Mouse (Mus musculus) lung, embryonic 16.5 days (tissue): Measurements from ENCODE around the gene Nccrp1. TPM values are rescaled to one million over a fixed set of nuclear protein-coding genes. Genes with fewer than 3 reads are reported as not detected.

Experiments used
- ATAC-seq: fragments of 200-750 bp; cut with Nextera tagmentation; 2 replicates; pipeline ENCODE4 v1.8.0; 2017; ENCODE audit warnings: low read depth, mild to moderate bottlenecking, moderate library complexity
- H3K27ac ChIP-seq: fragments of 300-500 bp; sonication (generic); 2 replicates; pipeline ENCODE4 v1.5.1; 2014; ENCODE audit warnings: mild to moderate bottlenecking, control low read depth, low read length
- H3K27me3 ChIP-seq: fragments of 300-500 bp; sonication (generic); 2 replicates; pipeline ENCODE4 v1.6.1; 2014; ENCODE audit warnings: low read depth, low read length, mixed read lengths; ENCODE audit not compliant: control insufficient read depth, insufficient read depth
- H3K36me3 ChIP-seq: fragments of 300-500 bp; sonication (generic); 2 replicates; pipeline ENCODE4 v1.6.1; 2014; ENCODE audit warnings: low read length; ENCODE audit not compliant: control insufficient read depth, insufficient read depth
- H3K4me1 ChIP-seq: fragments of 300-500 bp; sonication (generic); replicated peaks from 2 replicates; pipeline ENCODE4 v1.6.1; 2014; ENCODE audit warnings: low read length, mixed read lengths; ENCODE audit not compliant: control insufficient read depth, insufficient read depth
- H3K4me2 ChIP-seq: fragments of 300-500 bp; sonication (generic); 2 replicates; pipeline ENCODE4 v1.6.1; 2014; ENCODE audit warnings: low read depth, low read length, control low read depth
- H3K4me3 ChIP-seq: fragments of 300-500 bp; sonication (generic); 2 replicates; pipeline ENCODE4 v1.5.1; 2014; ENCODE audit warnings: mild to moderate bottlenecking, low read length, control low read depth
- H3K9ac ChIP-seq: fragments of 300-500 bp; sonication (generic); 2 replicates; pipeline ENCODE4 v1.6.1; 2014; ENCODE audit warnings: low read length, control low read depth
- H3K9me3 ChIP-seq: fragments of 300-500 bp; sonication (generic); 2 replicates; pipeline ENCODE4 v1.6.1; 2016; ENCODE audit warnings: low read length; ENCODE audit not compliant: control insufficient read depth
- WGBS: fragments of 180-500 bp; shearing (Covaris S2); extraction: QIAGEN DNeasy Blood & Tissue Kit; methylation state at CpG from one replicate; pipeline ENCODE4 v1.1.7; 2014; 5-methylcytosine and 5-hydroxymethylcytosine counted together
- polyA plus RNA-seq: library from polyadenylated mRNA; unstranded; fragments of >200 nt; fragmentation: Nextera tagmentation; extraction: Ambion mirVana; gene quantifications from 2 replicates; pipeline ENCODE4 v1.2.1, GENCODE M21; 2015

Nccrp1 gene
- polyA plus RNA-seq, 1 experiment from 2014 or later: not detected

DNA sequence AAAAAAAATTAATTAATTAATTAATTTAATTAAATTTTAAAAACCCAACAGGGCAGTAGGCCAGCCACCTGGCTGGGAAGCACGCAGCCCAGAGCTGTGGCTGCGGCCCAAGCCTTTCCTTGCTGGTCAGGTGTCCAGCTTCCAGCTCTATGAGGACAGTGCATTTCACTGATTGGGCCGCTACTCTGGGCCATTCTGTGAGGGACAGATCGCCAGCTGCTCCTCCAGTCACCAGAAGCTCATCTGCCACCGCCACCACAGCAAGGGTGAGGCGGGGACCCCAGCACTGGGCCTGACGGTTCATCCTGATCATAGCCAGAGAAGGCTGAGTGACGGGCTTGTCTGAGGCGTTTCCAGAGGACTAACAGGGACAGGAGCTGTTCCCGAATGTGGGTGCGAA, 14.9 kb upstream of the Nccrp1 start:
- Histone ChIP-seq H3K4me2 (no peak overlapping the region), H3K27me3 (no peaks in the 10 kb centered on the region), H3K9me3 (no peaks in the 10 kb centered on the region), H3K36me3 (peaks cover 39% of the 10 kb centered on the region), H3K9ac (no peak overlapping the region), H3K4me1 (peaks cover 20% of the 10 kb centered on the region), H3K27ac (no peak overlapping the region), H3K4me3 (no peak overlapping the region)
- WGBS: 90% methylated on average over 11 of the region's 11 CpGs
- ATAC-seq: no peak

DNA sequence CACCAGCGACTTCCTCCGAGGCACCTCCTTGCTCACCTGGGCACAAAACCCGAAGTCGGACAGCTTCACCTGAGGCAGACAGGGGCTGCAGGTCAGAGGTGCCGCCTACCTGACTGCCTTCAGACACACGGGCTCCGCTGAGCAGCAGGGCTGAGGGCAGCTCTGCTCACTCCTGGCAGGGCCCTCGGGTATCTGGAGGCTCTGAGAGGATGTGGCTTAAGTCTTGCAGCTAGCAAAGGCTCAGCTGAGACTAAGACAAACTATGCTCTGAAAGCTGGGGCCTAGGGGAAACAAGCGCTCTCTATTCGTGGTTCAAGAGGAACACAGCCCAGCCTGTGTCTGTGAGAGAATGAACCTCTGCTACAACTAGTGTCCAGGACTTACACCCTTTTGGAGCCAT, 13.8 kb upstream of the Nccrp1 start:
- WGBS: 85% methylated on average over 10 of the region's 10 CpGs
- ATAC-seq: no peak
- Histone ChIP-seq H3K36me3 (peaks cover 37% of the 10 kb centered on the region), H3K27ac (no peak overlapping the region), H3K9me3 (no peaks in the 10 kb centered on the region), H3K4me2 (no peak overlapping the region), H3K27me3 (no peaks in the 10 kb centered on the region), H3K4me1 (peaks cover 24% of the 10 kb centered on the region), H3K4me3 (no peak overlapping the region), H3K9ac (no peak overlapping the region)

DNA sequence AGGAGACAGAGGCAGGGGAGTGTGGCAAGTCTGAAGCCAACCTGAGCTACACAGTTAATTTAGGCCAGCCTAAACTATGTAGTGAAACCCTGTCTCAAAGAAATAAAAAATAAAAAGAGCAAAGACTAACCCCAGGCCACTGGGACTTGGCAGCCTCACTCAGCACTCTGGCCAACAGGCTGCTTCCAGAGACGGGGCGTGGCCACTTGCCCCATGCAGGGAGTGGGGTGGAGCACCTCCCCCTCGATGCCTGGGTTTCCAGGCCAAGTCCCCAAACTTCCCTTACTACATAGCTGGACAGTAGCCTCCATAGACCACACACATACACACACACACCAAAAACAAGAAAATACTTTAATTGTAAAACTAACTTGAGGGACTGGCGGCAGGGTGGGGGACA, 11.4 kb upstream of the Nccrp1 start:
- Histone ChIP-seq H3K9me3 (no peaks in the 10 kb centered on the region), H3K9ac (no peak overlapping the region), H3K27me3 (no peaks in the 10 kb centered on the region), H3K4me1 (peaks cover 24% of the 10 kb centered on the region), H3K36me3 (peaks cover 27% of the 10 kb centered on the region), H3K4me3 (no peak overlapping the region), H3K4me2 (no peak overlapping the region), H3K27ac (peak overlapping the region; percentile 77)
- WGBS: 34% methylated on average over 4 of the region's 4 CpGs
- ATAC-seq: peak; percentile 91

DNA sequence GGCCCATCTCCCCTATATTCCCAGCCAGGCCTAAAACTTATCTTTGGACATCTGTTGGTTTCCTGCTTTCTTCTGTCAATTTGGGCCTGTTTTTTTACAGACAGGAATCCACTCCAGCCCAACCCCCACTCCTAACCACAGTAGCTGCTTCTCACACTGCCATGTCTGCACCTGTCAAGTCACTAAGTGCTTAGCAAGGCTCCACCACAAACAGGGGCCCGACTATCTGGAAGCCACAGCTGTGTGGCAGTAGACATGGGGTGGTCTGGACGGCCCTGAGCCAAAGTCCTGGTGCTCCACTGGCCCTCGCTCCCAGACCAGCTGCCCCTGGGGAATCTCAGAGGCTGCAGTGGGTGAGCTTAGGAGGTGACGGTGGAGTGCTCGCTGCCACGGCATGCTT, 10.7 kb upstream of the Nccrp1 start:
- H3K4me2 ChIP-seq: no peak overlapping the region
- H3K27me3 ChIP-seq: no peaks in the 10 kb centered on the region
- no peak overlapping the region for H3K4me3 ChIP-seq
- no peaks in the 10 kb centered on the region for H3K9me3 ChIP-seq
- peaks cover 19% of the 10 kb centered on the region for H3K36me3 ChIP-seq
- peak overlapping the region; percentile 59 for H3K27ac ChIP-seq
- peaks cover 24% of the 10 kb centered on the region for H3K4me1 ChIP-seq
- no peak for ATAC-seq
- no peak overlapping the region for H3K9ac ChIP-seq
- 60% methylated on average over 6 of the region's 6 CpGs for WGBS

DNA sequence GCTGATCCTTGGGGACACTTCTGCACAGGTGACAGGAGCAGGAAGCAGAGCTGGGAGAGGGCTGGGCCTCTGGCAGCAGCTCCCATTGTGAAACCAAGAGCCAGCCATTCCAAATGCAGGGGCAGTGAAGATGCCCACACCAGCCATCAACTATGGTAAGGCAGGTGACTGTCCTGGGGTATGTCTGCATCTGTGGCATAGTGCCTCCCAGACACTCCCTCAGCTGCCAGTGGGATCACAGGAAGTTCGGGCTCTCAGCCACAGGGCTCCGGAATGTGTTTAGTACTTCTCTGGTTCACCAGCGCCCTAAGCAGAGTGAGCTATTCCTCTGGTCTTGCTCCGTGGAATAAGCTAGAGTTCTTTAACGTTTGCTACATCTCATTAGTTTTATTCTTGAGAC, 10.0 kb upstream of the Nccrp1 start:
- H3K4me3 ChIP-seq: no peak overlapping the region
- H3K9ac ChIP-seq: no peak overlapping the region
- no peak for ATAC-seq
- no peaks in the 10 kb centered on the region for H3K27me3 ChIP-seq
- H3K4me2 ChIP-seq: no peak overlapping the region
- peaks cover 14% of the 10 kb centered on the region for H3K36me3 ChIP-seq
- H3K27ac ChIP-seq: no peak overlapping the region
- H3K4me1 ChIP-seq: peaks cover 24% of the 10 kb centered on the region
- H3K9me3 ChIP-seq: no peaks in the 10 kb centered on the region
- WGBS: 52% methylated on average over 5 of the region's 5 CpGs

DNA sequence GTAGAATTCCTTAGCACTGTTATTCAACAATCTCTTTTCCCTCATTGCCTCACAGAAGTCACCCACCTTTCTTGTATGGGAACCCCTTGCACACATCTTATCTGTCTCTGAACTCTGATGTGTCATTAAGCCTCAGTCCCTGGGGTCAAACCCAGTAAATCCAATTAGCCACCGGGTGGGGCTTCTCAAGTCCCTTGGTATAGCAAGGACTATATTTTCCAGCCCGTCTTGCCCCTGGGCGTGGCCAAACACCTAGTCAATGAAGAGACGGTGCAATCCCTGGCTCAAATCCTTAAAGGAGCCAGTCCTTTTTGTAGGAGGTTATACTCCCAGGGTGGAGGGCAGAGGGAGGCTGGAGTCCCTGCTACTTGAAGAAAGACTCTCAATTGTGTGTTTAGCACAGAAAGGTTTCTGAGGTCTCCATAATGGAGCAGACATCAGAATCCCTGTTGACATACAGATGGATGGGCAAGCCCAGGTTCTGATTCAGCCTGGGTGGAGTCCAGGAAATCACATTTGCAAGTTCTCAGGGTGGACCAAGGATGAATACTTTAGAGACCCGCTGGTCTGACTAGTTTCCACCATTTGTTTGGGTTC, 9.0 kb upstream of the Nccrp1 start:
- no peaks in the 10 kb centered on the region for H3K27me3 ChIP-seq
- WGBS: 9% methylated on average over 5 of the region's 5 CpGs
- no peaks in the 10 kb centered on the region for H3K9me3 ChIP-seq
- no peak overlapping the region for H3K4me3 ChIP-seq
- no peak overlapping the region for H3K9ac ChIP-seq
- no peak overlapping the region for H3K27ac ChIP-seq
- H3K36me3 ChIP-seq: peaks cover 12% of the 10 kb centered on the region
- peaks cover 24% of the 10 kb centered on the region for H3K4me1 ChIP-seq
- H3K4me2 ChIP-seq: no peak overlapping the region
- no peak for ATAC-seq

DNA sequence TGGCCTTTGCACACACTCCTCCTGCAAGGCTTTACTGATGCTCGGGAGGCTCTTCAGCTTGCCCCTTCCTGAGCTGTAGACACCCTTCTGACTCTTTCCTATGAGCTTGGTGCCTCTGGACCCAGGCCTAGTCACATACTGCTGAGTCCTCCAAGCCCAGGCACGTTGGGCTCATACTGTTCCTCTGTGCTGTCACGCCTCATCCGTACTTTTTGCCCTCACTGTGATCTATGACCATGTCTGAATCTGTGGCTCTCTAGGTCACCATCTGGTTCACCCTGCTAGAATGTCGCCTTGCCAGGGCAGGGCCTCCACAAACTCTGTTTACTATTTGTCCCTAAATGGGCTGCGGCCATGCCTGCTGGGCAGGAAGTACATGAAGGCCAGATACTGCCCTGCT, 6.0 kb upstream of the Nccrp1 start:
- Histone ChIP-seq H3K27ac (no peak overlapping the region), H3K9me3 (no peaks in the 10 kb centered on the region), H3K4me1 (peaks cover 8% of the 10 kb centered on the region), H3K9ac (no peak overlapping the region), H3K4me3 (no peak overlapping the region), H3K27me3 (no peaks in the 10 kb centered on the region; the same call in 1 of the 2 replicates), H3K36me3 (no peaks in the 10 kb centered on the region), H3K4me2 (no peak overlapping the region)
- ATAC-seq: no peak
- WGBS: 79% methylated on average over 6 of the region's 6 CpGs

DNA sequence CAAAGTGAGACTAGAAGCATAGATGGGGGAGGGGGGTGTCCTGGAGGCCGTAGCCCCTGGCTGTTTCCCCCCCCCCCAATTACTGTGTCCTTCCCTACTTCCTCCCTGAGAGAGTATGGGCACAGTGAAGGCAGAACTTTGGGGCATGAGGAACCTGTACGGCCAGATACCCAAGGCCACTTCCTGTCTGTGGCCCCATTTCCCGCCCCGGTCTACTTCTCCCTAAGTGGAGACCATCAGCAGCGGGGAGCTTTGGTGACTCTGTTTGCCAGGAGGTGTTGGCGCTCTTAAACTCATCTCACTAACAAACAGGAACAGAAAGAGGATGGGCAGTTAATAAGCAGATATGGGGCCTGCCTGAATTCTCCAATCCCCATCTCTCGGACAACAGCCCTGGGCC, 574 bp upstream of the Nccrp1 start:
- Histone ChIP-seq H3K9ac (no peak overlapping the region), H3K36me3 (no peaks in the 10 kb centered on the region), H3K4me3 (no peak overlapping the region), H3K4me1 (peaks cover 8% of the 10 kb centered on the region; the same call in 1 of the 2 replicates), H3K9me3 (no peaks in the 10 kb centered on the region), H3K27ac (no peak overlapping the region), H3K4me2 (no peak overlapping the region), H3K27me3 (peaks cover 35% of the 10 kb centered on the region)
- no peak for ATAC-seq
- 58% methylated on average over 7 of the region's 7 CpGs for WGBS

DNA sequence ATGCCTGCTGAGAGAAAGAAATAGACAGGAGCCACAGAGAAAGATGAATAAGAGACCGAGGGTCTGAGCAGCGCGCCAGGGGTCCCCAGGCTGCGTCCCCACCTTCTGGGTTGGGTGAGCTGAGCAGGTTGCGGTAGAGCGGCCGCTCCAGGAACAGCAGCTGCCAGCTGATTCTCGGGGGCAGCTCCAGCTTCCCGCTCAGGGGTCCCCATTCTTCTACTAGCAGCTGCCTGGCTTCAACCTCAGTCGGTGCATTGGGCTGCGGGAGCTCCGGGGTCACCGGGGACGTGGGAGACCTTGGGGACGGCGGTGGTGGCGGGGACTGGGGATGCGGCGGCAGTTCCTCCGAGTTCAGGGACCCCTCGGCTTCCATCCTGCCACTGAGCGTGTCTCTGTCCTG, 405 bp downstream of the Nccrp1 start:
- H3K36me3 ChIP-seq: no peaks in the 10 kb centered on the region
- H3K27ac ChIP-seq: no peak overlapping the region
- peaks cover 8% of the 10 kb centered on the region; the same call in 1 of the 2 replicates for H3K4me1 ChIP-seq
- under 1% methylated on average over 22 of the region's 22 CpGs for WGBS
- H3K27me3 ChIP-seq: peaks cover 35% of the 10 kb centered on the region
- H3K4me2 ChIP-seq: peak overlapping the region; percentile 35
- no peak overlapping the region for H3K9ac ChIP-seq
- ATAC-seq: no peak
- H3K4me3 ChIP-seq: peak overlapping the region; percentile 12; the same call in 1 of the 2 replicates
- H3K9me3 ChIP-seq: no peaks in the 10 kb centered on the region

DNA sequence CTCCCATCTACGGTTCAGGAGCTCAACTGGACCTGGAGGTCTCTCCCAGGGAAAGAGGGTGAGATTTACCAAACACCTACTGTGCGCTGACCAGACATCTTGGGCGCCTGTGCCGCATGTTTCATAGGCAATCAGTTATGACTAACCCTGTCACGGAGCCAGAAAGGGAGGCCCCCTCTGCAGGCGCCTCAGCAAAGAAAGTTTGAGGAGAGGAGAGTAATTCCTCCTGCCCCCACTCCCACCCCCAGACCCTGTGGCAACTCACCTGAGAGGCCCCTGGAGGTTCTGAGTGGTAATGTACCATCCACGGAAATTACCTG, 1.2 kb downstream of the Nccrp1 start:
- WGBS: 27% methylated on average over 7 of the region's 7 CpGs
- no peak overlapping the region for H3K27ac ChIP-seq
- no peak overlapping the region for H3K4me2 ChIP-seq
- ATAC-seq: no peak
- H3K36me3 ChIP-seq: no peaks in the 10 kb centered on the region
- H3K9me3 ChIP-seq: no peaks in the 10 kb centered on the region
- H3K9ac ChIP-seq: no peak overlapping the region
- H3K27me3 ChIP-seq: peaks cover 35% of the 10 kb centered on the region
- peaks cover 8% of the 10 kb centered on the region; the same call in 1 of the 2 replicates for H3K4me1 ChIP-seq
- no peak overlapping the region for H3K4me3 ChIP-seq
